Mouse (Mus musculus): ENCODE measurements at regions not wholly inside any gene's neighbourhood (a gene's known extent, or its start where the extent isn't known, plus 50 kb on each side); places are given as distances from the start of the nearest gene placed in this dataset.

DNA sequence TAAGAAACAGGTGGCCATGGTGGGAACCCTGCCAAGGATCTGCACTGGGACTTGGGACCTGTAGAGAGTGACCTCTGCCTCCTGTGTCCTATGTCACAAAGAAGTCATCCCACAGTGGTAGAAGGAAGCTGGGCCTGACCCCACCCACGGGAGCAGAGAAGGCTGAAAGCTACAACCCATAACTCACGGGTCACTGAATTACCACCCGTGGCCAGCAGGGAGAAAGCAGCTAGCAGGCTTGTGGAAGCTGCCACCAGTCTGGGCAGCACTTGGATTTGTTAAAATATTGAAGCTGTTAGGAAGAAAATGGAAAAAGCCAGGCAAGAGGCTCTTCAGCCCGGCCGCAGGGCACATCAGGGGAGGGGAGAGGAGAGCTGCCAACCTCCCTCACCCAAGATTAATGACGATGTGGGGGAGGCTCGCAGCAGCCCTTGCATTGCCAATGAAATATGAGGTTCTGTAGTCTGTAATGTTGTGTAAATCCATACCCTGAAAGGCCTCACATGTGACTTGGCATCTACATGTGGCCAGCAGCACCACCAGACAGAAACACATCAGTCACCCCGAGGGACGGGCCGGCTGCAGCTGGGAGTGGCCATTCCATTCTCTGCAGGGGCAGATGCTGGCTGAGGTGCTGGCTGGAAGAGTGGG lies 94.5 kb downstream of the Olfm1 start:
- TF ChIP-seq POLR2A (IDR thresholded peaks at IDR 0.05; ENCODE audit: low read depth, low read length): no peak
- no peak for TF ChIP-seq CTCF (conservative IDR thresholded peaks at IDR 0.05 in 1 of 2, IDR thresholded peaks at IDR 0.05 in 1 of 2; ENCODE audit: low read depth in 2 of 2, low read length in 2 of 2)
- TF ChIP-seq USF1 (IDR thresholded peaks at IDR 0.05; ENCODE audit: low read depth, low read length): no peak
- TF ChIP-seq USF2 (conservative IDR thresholded peaks at IDR 0.05; ENCODE audit: low read depth, low read length): no peak
- no peak for TF ChIP-seq ZNF384 (IDR thresholded peaks at IDR 0.05; ENCODE audit: low read depth, low read length)
- TF ChIP-seq ZMIZ1 (IDR thresholded peaks at IDR 0.05; ENCODE audit: low read depth, low read length): no peak
- no peak for TF ChIP-seq ETS1 (conservative IDR thresholded peaks at IDR 0.05; ENCODE audit: low read depth, low read length)
- TF ChIP-seq ZC3H11A (IDR thresholded peaks at IDR 0.05; ENCODE audit: low read depth, low read length): no peak
- no peak for TF ChIP-seq RAD21 (IDR thresholded peaks at IDR 0.05; ENCODE audit: low read depth, low read length)
- TF ChIP-seq POLR2AphosphoS2 (IDR thresholded peaks at IDR 0.05; ENCODE audit: low read depth, low read length): no peak
- no peak for TF ChIP-seq GABPA (IDR thresholded peaks at IDR 0.05; ENCODE audit: insufficient replicate concordance, low read depth, low read length)
- TF ChIP-seq NELFE (IDR thresholded peaks at IDR 0.05; ENCODE audit: low read depth, low read length): no peak
- no peak for TF ChIP-seq MEF2A (IDR thresholded peaks at IDR 0.05; ENCODE audit: borderline replicate concordance, low read depth, low read length)
